Mouse (Mus musculus) macrophage (primary cell): ENCODE results near the gene Rasgrf2. TPM values are rescaled to one million over a fixed set of nuclear protein-coding genes. Genes with fewer than 3 reads are reported as not detected.

Source experiments
- H3K27ac ChIP-seq: fragments of 350-480 bp; formaldehyde crosslinking; 2 replicates; pipeline ENCODE4 v1.9.0; 2021
- H3K36me3 ChIP-seq: fragments of 350-480 bp; formaldehyde crosslinking; 2 replicates; pipeline ENCODE4 v1.9.0; 2021; ENCODE audit errors: inconsistent target
- H3K4me3 ChIP-seq: fragments of 350-480 bp; formaldehyde crosslinking; 2 replicates; pipeline ENCODE4 v1.9.0; 2021; ENCODE audit errors: inconsistent target
- H3K79me2 ChIP-seq: fragments of 350-480 bp; formaldehyde crosslinking; 2 replicates; pipeline ENCODE4 v1.9.0; 2021; ENCODE audit errors: inconsistent target
- WGBS: methylation state at CpG from one replicate; pipeline ENCODE4 v1.1.7; 2026; ENCODE audit warnings: inconsistent platforms; ENCODE audit not compliant: missing documents; 5-methylcytosine and 5-hydroxymethylcytosine counted together
- polyA plus RNA-seq: library from polyadenylated mRNA; stranded (reverse); fragments of 250-400 nt; gene quantifications from 3 replicates; pipeline ENCODE4 v1.2.4, GENCODE M21; 2018; ENCODE audit warnings: inconsistent platforms

Gene Rasgrf2
- polyA plus RNA-seq, 1 experiment from 2014 or later: not detected

- Histone ChIP-seq H3K79me2 (no peaks in the 10 kb centered on the region), H3K27ac (no peak overlapping the region), H3K36me3 (no peaks in the 10 kb centered on the region), H3K4me3 (no peak overlapping the region)
- WGBS: 88% methylated on average over 1 of the region's 1 CpGs
Observed at GRCm38 (mm10) chr13:91868577-91868976, 262.9 kb downstream of the Rasgrf2 start.

GRCm38 (mm10) chr13:91858835-91859234 lies 272.6 kb downstream of the Rasgrf2 start:
- 79% methylated on average over 7 of the region's 7 CpGs for WGBS

GRCm38 (mm10) chr13:91857427-91857826 lies 274.0 kb downstream of the Rasgrf2 start:
- H3K27ac ChIP-seq: no peak overlapping the region
- no peaks in the 10 kb centered on the region for H3K79me2 ChIP-seq
- WGBS: 75% methylated on average over 8 of the region's 8 CpGs
- no peaks in the 10 kb centered on the region for H3K36me3 ChIP-seq
- no peak overlapping the region for H3K4me3 ChIP-seq

More at GRCm38 (mm10) chr13:91858835-91859234, 272.6 kb downstream of the Rasgrf2 start:
- no peaks in the 10 kb centered on the region for H3K79me2 ChIP-seq
- no peaks in the 10 kb centered on the region for H3K36me3 ChIP-seq
- H3K4me3 ChIP-seq: no peak overlapping the region
- H3K27ac ChIP-seq: no peak overlapping the region

- 93% methylated on average over 3 of the region's 3 CpGs for WGBS
- no peak overlapping the region for H3K4me3 ChIP-seq
- no peaks in the 10 kb centered on the region for H3K36me3 ChIP-seq
- H3K79me2 ChIP-seq: no peaks in the 10 kb centered on the region
- no peak overlapping the region for H3K27ac ChIP-seq
Observed at GRCm38 (mm10) chr13:91854412-91854811, 277.0 kb downstream of the Rasgrf2 start.

Other genes with a start within 250 kb of the Rasgrf2 start
- gene Gm20379, start 174.3 kb upstream of the Rasgrf2 start, polyA plus RNA-seq: not detected in 3 replicates
- 0.89 to 9.2 TPM (median 3.4 TPM) in 3 replicates for gene Dhfr, start 223.1 kb upstream of the Rasgrf2 start, polyA plus RNA-seq
- 5.7 to 8.1 TPM (median 7.4 TPM) in 3 replicates for gene Msh3, start 223.3 kb upstream of the Rasgrf2 start, polyA plus RNA-seq